Mouse (Mus musculus): Measurements from ENCODE around the gene Gm42674. TPM values are rescaled to one million over a fixed set of nuclear protein-coding genes. Genes with fewer than 3 reads are reported as not detected.

Gm42674 gene
- total and polyA plus RNA-seq, 2 experiments, result not detected

- no peak for DNase-seq (ENCODE audit: extremely low read depth, low read depth, low spot score)
- H3K79me2 ChIP-seq (ENCODE audit: control insufficient read depth, insufficient read depth, low read length), result no peaks in the 10 kb centered on the region
- TF ChIP-seq CTCF (IDR thresholded peaks at IDR 0.05; ENCODE audit: low read depth, low read length), result peak; percentile 65
- no peak for TF ChIP-seq POLR2A (IDR thresholded peaks at IDR 0.05; ENCODE audit: extremely low read depth, insufficient read depth, low read length)
- no peak within 1 kb of the TSS for H3K27ac ChIP-seq (replicated peaks; ENCODE audit: insufficient read depth, low read depth, low read length)
- H3K36me3 ChIP-seq (ENCODE audit: control insufficient read depth, insufficient read depth, low read length), result no peaks in the 10 kb centered on the region
- no peaks in the 10 kb centered on the region for H3K27me3 ChIP-seq (ENCODE audit: control insufficient read depth, insufficient read depth, low read length)
- no peak within 1 kb of the TSS for H3K9ac ChIP-seq (ENCODE audit: low read depth, low read length)
- peak within 1 kb of the TSS; percentile 36 for H3K4me3 ChIP-seq (ENCODE audit: insufficient read depth, low read depth, low read length)
- 3% methylated on average over 23 of the region's 23 CpGs for WGBS
- H3K4me1 ChIP-seq (ENCODE audit: control insufficient read depth, insufficient read depth, low read length), result no peaks in the 10 kb centered on the region
These were observed 11.1 kb downstream of the Gm42674 start, which contains the start of gene S100a6 for GRCm38 (mm10) chr3:90612728-90613291. S100a6 (plus strand) TSS chr3:90612882.

GRCm38 (mm10) chr3:90613461-90614147 lies 11.9 kb downstream of the Gm42674 start:
- no peak overlapping the region for H3K27ac ChIP-seq (replicated peaks; ENCODE audit: insufficient read depth, low read depth, low read length)
- no peak overlapping the region; the same call in 1 of the 2 replicates for H3K4me3 ChIP-seq (ENCODE audit: insufficient read depth, low read depth, low read length)
- H3K27me3 ChIP-seq (ENCODE audit: control insufficient read depth, insufficient read depth, low read length), result no peaks in the 10 kb centered on the region
- WGBS, result 61% methylated on average over 7 of the region's 7 CpGs
- H3K4me1 ChIP-seq (ENCODE audit: control insufficient read depth, insufficient read depth, low read length), result no peaks in the 10 kb centered on the region
- no peak overlapping the region for H3K9ac ChIP-seq (ENCODE audit: low read depth, low read length)
- H3K79me2 ChIP-seq (ENCODE audit: control insufficient read depth, insufficient read depth, low read length), result no peaks in the 10 kb centered on the region
- TF ChIP-seq CTCF (IDR thresholded peaks at IDR 0.05; ENCODE audit: low read depth, low read length) (no peak), POLR2A (IDR thresholded peaks at IDR 0.05; ENCODE audit: extremely low read depth, insufficient read depth, low read length) (no peak)
- H3K36me3 ChIP-seq (ENCODE audit: control insufficient read depth, insufficient read depth, low read length), result no peaks in the 10 kb centered on the region
- DNase-seq (ENCODE audit: extremely low read depth, low read depth, low spot score), result no peak

- 76% methylated on average over 6 of the region's 6 CpGs for WGBS
- DNase-seq (ENCODE audit: extremely low read depth, low read depth, low spot score), result no peak
These were observed 12.4 kb downstream of the Gm42674 start for GRCm38 (mm10) chr3:90614148-90614530.

GRCm38 (mm10) chr3:90614611-90615251 lies 13.0 kb downstream of the Gm42674 start:
- TF ChIP-seq CTCF (IDR thresholded peaks at IDR 0.05; ENCODE audit: low read depth, low read length) (no peak), POLR2A (IDR thresholded peaks at IDR 0.05; ENCODE audit: extremely low read depth, insufficient read depth, low read length) (no peak)

More at GRCm38 (mm10) chr3:90614148-90614530, 12.4 kb downstream of the Gm42674 start:
- TF ChIP-seq CTCF (IDR thresholded peaks at IDR 0.05; ENCODE audit: low read depth, low read length) (no peak), POLR2A (IDR thresholded peaks at IDR 0.05; ENCODE audit: extremely low read depth, insufficient read depth, low read length) (no peak)
- H3K4me3 ChIP-seq (ENCODE audit: insufficient read depth, low read depth, low read length), result no peak overlapping the region; the same call in 1 of the 2 replicates
- no peaks in the 10 kb centered on the region for H3K4me1 ChIP-seq (ENCODE audit: control insufficient read depth, insufficient read depth, low read length)
- H3K36me3 ChIP-seq (ENCODE audit: control insufficient read depth, insufficient read depth, low read length), result no peaks in the 10 kb centered on the region
- H3K27me3 ChIP-seq (ENCODE audit: control insufficient read depth, insufficient read depth, low read length), result no peaks in the 10 kb centered on the region
- no peaks in the 10 kb centered on the region for H3K79me2 ChIP-seq (ENCODE audit: control insufficient read depth, insufficient read depth, low read length)
- H3K27ac ChIP-seq (replicated peaks; ENCODE audit: insufficient read depth, low read depth, low read length), result no peak overlapping the region
- no peak overlapping the region for H3K9ac ChIP-seq (ENCODE audit: low read depth, low read length)

GRCm38 (mm10) chr3:90615415-90615814 lies 13.7 kb downstream of the Gm42674 start:
- no peak overlapping the region for H3K27ac ChIP-seq (replicated peaks; ENCODE audit: insufficient read depth, low read depth, low read length)
- no peaks in the 10 kb centered on the region for H3K4me1 ChIP-seq (ENCODE audit: control insufficient read depth, insufficient read depth, low read length)
- no peak overlapping the region for H3K9ac ChIP-seq (ENCODE audit: low read depth, low read length)
- no peaks in the 10 kb centered on the region for H3K27me3 ChIP-seq (ENCODE audit: control insufficient read depth, insufficient read depth, low read length)
- no peak for DNase-seq (ENCODE audit: extremely low read depth, low read depth, low spot score)
- H3K36me3 ChIP-seq (ENCODE audit: control insufficient read depth, insufficient read depth, low read length), result no peaks in the 10 kb centered on the region
- no peaks in the 10 kb centered on the region for H3K79me2 ChIP-seq (ENCODE audit: control insufficient read depth, insufficient read depth, low read length)
- no peak overlapping the region for H3K4me3 ChIP-seq (ENCODE audit: insufficient read depth, low read depth, low read length)
- WGBS, result 9% methylated on average over 7 of the region's 7 CpGs
- TF ChIP-seq CTCF (IDR thresholded peaks at IDR 0.05; ENCODE audit: low read depth, low read length) (peak; percentile 75), POLR2A (IDR thresholded peaks at IDR 0.05; ENCODE audit: extremely low read depth, insufficient read depth, low read length) (no peak)

More at GRCm38 (mm10) chr3:90614611-90615251, 13.0 kb downstream of the Gm42674 start:
- DNase-seq (ENCODE audit: extremely low read depth, low read depth, low spot score), result no peak
- Histone ChIP-seq H3K9ac (ENCODE audit: low read depth, low read length) (no peak overlapping the region), H3K27me3 (ENCODE audit: control insufficient read depth, insufficient read depth, low read length) (no peaks in the 10 kb centered on the region), H3K27ac (replicated peaks; ENCODE audit: insufficient read depth, low read depth, low read length) (no peak overlapping the region), H3K79me2 (ENCODE audit: control insufficient read depth, insufficient read depth, low read length) (no peaks in the 10 kb centered on the region), H3K4me3 (ENCODE audit: insufficient read depth, low read depth, low read length) (no peak overlapping the region), H3K36me3 (ENCODE audit: control insufficient read depth, insufficient read depth, low read length) (no peaks in the 10 kb centered on the region), H3K4me1 (ENCODE audit: control insufficient read depth, insufficient read depth, low read length) (no peaks in the 10 kb centered on the region)
- WGBS, result 52% methylated on average over 11 of the region's 11 CpGs

Measured in liver, adult 2 months (tissue).